Mouse (Mus musculus): ENCODE measurements around the gene Spag8. TPM values are rescaled to one million over a fixed set of nuclear protein-coding genes. Genes with fewer than 3 reads are reported as not detected.

The Spag8 gene
- total RNA-seq (2015): 0.22 TPM in 1 of 2 replicates, not detected in the other
- total RNA-seq (2017): 0.71 TPM in 1 of 2 replicates, not detected in the other

DNA sequence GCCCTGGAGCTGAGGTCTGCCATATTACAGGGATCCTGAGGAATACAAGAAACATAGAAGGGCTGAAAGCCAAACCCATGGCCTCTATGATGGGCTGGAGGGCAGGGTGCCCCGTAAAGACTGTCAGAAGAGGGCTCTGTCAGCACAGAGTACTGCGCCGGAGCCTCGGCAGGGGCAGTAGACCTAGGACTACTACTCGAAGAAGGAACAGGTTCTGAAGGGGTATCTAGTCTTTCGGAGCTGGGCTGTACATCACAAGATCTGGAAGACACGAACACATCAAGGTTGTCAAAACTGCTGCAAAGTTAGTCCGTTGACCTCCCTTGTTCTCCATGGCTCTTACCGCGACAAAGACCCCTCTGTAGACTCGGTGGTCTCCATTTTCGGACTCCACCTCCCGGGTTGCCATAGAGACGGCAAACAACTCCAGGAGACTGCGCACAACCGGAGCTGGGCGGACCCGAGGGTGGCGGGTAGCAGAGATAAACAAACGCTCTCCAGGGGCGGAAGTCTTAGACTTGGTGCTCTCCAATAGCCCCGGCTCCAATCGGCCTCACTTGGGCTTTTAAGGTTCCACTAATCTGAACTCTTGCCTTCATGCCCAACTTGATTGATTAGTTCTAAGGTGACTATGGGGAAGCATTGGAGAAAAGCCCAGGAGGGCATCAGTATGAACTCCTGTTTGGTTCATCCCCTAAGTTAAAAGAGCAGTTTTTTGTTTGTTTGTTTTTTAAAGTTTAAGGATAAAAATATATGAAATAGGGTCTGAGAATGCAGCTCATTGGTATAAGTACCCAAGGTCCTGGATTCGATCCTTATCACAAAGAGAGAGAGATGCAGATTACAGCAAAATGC lies at the start of gene Spag8:
TSS of gene Spag8 (minus strand) at position 434 of the 855 bp plus-strand sequence.
- peak; percentile 27 for ATAC-seq (replicated peaks; ENCODE audit: poor library complexity)

DNA sequence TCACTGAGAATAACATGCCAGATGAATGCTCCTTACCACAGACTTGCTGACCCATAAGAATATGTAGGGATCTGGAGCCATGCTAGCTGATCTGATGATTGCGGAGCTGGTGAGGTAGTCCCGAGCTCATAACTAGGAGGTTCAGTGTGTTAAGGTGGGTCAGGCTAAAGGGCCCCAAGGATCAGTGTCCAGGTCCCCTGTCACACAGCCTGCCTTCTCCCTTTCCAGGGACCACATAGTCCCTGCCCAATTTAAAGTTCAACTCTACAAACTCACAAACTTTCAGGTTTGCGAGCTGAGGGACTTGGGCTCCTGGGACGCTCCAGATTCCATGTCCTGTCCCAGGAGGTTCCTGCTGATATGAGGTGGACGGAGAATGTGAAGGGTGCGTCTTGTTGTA lies 47.3 kb upstream of the Spag8 start, which contains the start of gene Olfr70:
TSS of gene Olfr70 (minus strand) at position 101 of the 400 bp plus-strand sequence.
- no peak for ATAC-seq (replicated peaks; ENCODE audit: poor library complexity)

DNA sequence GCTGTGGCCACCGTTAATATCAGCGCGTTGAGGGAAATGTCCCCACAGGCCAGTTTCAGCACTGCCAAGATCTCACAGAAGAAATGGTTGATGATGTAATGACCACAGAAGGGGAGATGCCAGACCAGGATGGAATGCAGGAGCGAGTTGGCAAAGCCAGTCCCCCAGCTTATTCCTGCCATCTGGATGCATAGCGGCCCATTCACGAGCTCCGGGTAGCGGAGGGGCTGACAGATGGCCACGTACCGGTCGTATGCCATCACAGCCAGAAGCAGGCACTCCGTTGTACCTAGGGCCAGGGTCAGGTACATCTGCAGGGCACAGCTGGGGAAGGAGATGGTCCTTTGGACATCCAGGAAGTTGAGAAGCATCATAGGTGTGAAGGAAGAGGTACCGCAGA lies 43.2 kb upstream of the Spag8 start:
- ATAC-seq (replicated peaks; ENCODE audit: poor library complexity): no peak

DNA sequence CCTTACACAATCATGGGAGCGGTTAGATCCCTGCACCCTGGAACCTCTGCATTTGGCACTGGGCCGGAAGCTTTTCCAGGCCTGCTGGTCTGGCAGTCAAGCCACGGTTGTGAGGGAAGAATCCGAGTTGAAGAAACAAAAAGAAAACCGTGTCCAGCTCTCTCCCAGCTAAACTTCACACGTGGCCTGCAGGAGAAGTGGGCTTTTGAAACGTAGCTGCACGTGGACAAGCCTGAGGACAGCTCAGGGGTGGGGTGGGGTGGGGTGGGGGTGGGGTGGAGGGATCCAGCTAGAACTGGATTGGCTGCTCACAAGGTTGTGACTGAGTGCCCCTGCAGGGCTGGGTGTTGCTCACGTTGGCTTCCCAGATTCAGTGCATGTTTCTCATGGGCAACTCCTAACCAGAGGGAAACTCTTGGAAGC lies 41.9 kb upstream of the Spag8 start:
- ATAC-seq (replicated peaks; ENCODE audit: poor library complexity): no peak

DNA sequence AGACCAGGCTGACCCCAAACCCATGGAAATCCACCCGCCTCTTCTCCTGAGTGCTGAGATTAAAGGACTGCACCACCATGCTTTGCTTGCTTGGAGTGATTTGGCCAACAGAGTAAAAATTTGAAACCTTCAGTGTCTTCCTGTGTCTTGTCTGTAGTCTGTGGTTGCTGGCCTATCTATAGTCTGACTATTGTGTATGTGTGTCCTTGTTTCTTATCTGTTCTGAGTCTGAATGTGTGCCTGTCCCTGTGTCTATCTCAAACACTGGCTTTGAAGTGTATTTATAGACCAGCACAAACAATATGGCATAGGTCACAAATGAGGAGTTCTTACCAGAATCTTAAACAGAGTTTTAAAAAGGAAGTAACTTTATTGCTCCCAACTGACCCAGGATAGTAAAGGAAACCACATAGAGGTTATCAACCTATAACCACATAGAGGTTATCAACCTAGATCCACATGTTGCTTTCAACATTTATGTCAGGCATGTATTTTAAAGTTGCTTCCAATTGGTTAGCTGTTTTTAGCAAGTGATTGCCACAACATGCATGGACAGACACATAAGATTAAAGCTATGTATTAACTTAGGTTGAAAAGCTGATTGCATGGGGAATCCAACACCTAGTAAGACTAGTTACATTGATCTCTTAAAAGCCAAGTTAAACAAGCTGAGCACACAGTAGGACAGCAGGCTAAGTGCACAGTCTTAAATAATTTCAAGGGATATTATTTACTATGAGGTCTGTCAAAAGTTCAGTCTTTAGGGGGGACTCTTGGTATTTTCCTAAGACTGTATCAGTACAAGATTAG lies 41.2 kb upstream of the Spag8 start:
- peak; percentile 39 for ATAC-seq (replicated peaks; ENCODE audit: poor library complexity)

DNA sequence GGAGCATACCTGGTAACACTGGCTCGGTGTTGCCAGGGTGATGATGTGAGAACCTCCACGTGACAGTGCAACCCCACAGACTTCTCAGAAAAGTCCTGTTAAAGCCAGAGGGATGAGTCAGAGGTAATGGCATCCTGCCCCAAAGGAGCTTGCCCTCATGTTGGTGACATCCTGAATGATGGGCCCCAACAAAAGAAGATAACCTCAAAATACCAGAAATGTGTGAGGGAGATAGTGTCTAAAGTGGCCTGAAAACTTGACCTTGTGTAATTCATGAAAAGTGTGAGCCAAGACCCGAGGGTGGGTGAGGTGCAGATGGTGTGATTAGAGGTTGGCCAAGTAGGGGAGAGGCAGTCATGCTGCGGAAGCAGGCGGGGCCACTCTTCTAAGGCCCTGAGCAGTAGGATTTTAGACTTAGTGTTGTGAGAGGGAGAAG lies 40.4 kb upstream of the Spag8 start:
- ATAC-seq (replicated peaks; ENCODE audit: poor library complexity): peak; percentile 78

DNA sequence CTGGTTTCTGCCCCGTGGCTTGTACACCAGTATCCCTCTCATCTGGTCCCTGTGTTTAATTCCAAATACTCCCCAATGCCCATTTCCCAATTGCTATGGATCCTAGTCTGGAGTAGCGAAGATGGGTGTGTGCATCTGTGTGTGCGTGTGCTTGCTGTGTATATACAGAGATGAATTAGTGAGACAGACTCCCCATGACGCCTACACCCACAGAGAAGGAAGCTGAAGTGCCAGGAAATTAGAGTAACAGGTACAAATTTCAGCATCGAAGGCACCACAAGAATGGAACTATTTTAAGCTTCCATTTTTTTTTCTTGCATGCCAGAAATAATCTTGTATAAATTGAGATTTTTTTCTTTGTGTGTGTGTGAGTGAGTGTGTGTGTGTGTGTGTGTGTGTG lies 37.6 kb upstream of the Spag8 start:
- ATAC-seq (replicated peaks; ENCODE audit: poor library complexity): no peak

DNA sequence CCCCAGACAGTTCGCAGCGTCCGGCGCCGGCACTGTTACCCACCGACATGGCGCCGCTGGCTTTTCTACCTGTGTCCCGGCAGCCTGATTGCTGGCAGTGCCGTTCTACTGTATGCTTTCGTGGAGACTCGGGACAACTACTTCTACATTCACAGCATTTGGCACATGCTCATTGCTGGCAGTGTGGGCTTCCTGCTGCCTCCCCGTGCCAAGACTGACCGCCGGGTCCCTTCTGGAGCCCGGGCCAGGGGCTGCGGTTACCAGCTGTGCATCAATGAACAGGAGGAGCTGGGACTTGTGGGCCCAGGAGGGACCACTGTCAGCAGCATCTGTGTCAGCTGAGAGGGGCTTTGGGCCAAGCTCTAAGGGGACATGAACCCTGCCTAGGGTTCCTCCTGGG lies 36.6 kb upstream of the Spag8 start:
- no peak for ATAC-seq (replicated peaks; ENCODE audit: poor library complexity)

DNA sequence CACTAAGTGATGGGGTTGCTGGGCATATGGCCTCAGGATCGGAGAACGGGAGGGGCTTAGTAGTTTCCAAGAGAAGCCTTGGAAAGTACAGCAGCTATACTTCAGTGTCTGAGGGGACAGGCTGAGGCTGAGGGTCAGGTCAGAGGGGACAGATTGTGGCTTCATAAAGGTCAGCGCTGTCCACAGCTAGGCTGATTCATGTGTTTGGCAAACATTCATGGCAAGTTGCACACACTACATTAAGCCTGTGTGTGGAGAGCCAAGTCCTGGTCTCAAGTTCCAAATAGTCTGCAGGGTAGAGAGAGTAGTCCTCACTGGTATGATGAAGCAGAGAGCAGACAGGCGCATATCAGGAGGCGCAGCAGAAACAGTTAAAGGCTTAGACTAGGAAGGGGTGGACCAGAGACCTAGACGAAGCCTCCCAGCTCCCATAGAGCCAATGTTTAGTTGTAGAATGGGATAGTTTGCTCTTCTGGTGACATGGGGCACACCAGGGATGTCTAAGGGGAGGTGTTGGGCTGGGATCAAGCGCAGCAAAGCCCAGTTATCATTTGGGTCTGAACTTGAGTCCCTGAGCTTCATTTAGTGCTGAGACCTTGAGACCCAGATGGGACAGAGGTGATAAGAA lies 26.1 kb upstream of the Spag8 start:
- no peak for ATAC-seq (replicated peaks; ENCODE audit: poor library complexity)

DNA sequence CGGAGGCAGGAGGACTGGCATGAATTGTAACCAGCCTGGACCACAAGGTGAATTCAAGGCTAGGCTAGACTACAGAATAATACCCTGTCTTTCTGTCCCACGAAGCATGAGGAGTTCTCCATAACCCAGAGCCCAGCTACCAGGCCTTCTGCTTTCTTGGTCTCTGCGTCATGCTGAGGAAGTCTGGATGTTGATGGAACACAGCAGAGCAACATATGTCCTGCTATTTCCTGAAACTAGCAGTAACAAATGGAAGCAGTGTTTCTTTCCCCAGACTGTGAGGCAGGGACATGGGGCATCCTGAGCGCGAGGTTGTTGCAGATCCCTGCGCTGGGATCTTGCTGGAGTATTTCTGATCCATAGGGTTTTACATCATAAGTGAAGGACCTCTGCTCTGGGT lies 25.1 kb upstream of the Spag8 start:
- ATAC-seq (replicated peaks; ENCODE audit: poor library complexity): no peak

DNA sequence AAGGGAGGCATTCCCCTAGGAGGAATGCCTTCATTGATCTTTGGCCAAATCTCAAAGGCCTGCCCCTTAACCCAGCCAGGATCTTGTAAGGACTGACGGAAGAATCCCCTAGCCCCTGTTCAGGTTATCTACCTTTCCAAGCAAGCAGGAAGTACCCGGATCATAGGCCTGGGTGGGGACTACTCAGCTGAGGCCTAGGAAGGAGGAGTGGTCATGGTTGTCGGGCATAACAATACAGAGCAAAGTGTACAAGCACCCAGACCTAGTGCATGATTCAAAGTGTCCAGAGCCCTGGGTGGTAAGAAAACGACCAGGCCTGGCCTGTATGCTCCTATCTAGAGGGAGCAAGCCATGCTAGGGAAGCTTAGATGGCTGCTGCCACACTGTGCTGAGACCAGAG lies 22.2 kb upstream of the Spag8 start:
- ATAC-seq (replicated peaks; ENCODE audit: poor library complexity): no peak

DNA sequence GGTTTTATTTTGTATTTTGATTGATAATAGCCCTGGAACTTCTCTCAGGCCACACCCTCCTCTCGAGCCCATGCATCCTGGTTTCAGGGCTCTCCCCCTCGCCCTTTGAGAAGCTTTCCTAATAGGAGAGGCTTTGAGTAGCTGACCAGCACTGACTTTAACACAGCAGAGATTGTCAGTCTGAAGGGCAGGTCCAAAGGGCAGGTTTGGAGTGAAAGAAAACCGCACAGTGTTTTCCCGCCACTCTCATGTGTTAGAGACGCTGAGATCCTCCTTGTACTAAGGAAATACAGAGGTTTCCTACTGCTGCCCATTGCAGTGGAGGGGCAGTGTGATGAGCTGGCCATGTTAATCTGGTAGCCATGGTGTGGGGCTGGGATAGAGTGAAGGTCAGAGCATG lies 21.6 kb upstream of the Spag8 start:
- no peak for ATAC-seq (replicated peaks; ENCODE audit: poor library complexity)

DNA sequence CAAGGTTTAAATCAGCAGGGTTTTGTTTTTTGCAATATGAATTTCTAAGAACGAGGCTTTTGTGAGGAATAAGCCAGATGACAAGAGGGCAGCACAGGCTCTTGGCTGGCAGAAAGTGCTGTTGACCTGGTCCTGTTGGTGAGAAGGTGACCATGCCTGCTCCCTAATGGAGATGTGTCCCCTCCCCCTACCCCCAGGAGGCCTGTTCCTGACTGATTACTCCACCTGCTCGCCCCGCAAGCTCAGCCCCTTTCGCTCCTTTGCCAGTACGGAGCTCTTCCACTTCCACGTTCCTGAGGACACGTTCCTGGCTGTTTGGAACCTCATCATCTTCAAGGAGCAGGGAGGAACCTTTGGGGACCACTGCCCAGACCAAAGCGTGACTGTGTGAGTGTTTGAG lies 20.3 kb upstream of the Spag8 start:
- no peak for ATAC-seq (replicated peaks; ENCODE audit: poor library complexity)

DNA sequence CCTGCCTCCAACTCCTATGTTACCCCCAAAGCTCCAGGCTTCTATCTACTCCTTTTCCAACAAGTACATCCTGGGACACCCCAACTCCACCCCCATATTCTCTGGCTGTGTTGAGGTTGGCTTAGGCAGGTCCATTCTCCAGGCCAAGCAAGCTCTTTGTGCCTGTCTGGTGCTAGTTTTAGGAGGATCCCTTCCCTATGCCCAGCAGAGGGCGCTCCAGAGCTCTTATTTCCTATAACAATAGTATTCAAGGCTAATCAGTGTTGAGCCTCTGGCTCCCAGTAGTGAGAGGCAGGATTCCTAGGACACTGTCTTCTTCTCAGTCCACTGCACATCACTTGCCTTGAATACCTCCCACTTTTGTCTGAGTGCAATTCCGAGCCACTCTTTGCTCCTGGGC lies 18.7 kb upstream of the Spag8 start:
- ATAC-seq (replicated peaks; ENCODE audit: poor library complexity): peak; percentile 67

DNA sequence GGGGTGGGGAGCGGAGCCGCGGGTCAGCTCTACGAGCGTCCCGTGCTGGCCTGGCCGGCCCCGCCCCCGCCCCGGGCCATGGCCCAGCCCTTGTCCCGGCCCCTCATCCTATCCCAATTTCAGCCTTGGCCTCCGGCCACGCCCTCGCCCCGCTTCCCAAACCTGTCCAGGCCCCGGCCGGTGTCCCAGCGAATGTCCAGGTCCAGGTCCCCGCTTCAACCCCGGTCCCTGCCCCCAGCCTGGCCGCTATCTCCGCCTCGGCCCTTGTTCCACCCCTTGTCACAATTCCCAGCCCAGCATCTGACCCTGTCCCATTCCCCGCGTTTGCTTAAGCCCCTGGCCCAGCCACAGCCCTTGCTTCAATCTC lies 16.0 kb upstream of the Spag8 start:
- ATAC-seq (replicated peaks; ENCODE audit: poor library complexity): peak; percentile 10; the same call in 1 of the 2 replicates

DNA sequence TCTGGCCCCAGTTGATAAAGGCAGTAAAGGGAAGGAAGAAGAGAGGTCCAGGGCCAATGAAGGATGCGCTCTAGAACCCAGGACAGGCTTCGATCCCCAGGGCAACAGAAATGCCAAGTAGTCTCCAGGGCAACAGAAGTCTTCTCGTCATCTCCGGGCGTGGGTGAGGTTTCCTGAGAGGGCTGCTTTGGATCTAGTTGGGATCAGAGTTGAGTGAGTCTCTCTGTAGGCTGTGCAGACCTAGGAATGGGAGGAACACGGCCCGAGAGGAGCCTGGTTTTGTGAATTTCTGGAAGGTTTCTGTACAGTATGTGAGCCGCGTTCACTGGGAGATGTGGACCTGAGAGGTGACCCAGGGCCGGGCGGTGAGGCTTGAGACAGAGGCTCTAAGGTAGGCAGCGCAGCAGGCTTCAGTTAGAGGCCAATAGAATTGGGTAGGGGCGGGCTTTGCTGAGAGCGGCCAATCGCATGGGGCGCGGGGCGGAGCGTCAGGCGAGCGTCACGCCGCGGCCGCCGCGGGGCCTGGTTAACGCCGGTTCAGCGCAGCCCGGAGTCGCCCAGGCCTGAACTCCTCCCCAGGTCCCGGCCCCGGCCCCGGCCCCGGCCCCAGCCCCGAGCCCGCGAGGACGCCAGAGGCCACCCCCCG lies 15.5 kb upstream of the Spag8 start, which contains the start of the genes Tmem8b and Fam221b:
TSS of gene Tmem8b (plus strand) at position 190 of the 646 bp plus-strand sequence.
TSS of gene Fam221b (minus strand) at position 364 of the 646 bp plus-strand sequence.
- ATAC-seq (replicated peaks; ENCODE audit: poor library complexity): peak; percentile 90

DNA sequence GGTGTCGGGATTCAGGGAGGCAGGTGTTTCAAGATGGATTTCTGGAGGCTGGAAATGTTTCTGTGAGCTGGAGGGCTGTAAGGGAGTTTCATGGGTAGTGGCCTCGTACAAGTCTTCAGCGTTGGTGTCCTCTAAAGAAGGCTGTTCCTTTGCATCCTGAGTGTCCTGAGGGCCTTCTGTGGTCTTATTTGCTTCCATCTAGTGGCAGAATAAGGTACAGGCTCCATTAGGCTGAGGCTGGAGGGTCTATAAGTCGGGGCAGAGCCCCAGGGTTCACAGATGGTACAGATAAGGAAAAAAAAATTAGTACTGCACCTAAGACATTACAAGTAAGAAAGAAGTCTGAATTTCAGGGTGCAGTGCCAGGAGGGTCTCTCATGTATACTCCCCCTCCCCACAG lies 13.0 kb upstream of the Spag8 start:
- ATAC-seq (replicated peaks; ENCODE audit: poor library complexity): peak; percentile 51

DNA sequence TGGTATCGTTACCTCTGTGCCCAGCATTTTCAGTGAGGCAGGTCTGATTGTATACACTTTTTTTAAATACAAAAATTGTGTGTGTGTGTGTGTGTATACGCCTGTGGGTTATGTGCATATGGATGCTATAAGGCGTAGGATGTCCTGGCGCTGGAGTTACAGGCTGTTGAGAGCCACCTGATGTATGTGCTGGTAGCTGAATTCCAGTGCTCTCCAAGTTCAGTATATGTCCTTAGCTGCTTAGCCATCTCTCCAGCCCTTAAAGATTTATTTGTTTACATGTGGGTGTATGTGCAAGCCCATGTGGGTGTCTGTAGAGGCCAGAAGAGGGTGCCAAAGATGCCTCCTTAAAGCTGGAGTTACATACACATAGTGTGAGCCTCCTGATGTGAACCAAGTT lies 3.8 kb upstream of the Spag8 start:
- no peak for ATAC-seq (replicated peaks; ENCODE audit: poor library complexity)

DNA sequence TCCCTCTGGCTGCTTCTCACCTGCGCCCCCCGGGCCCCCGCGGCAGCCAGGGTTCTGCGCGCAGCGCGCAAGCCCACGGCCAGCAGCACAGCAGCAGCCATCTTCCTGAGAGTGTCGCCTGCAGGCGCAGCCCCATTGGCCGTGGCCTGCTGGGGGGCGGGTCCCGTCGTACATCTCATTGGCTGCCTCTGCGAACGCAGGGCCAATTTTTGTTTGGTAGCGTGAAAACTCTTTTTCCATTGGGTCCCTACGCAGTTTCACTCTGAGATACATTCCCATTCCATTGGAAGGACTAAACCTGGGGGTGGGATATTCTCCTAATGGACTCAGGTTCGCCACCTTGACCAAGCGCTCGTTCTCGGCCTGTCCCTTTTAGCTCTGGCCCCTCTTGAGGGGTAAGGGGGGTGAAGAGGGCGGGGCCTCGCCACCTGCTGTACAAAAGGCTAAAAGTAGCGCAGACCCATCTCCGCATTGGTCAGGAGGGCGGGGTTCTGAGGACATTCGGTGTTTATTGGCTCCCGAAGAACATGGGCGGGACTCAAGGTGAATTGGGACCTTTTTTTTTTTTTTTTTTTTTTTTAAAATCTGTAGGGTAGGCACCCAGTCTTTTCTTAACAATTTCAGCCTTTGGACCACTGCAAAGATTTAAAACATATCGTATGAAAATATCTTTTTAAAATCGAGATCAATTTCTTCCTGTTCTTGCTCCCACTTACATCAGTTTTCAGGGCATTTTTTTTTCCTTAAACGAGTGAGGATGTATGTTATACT lies 3.1 kb upstream of the Spag8 start, which contains the start of gene Hint2:
TSS of gene Hint2 (minus strand) at position 128 of the 771 bp plus-strand sequence.
- ATAC-seq (replicated peaks; ENCODE audit: poor library complexity): peak; percentile 92

Data from megakaryocyte progenitor cell, adult 5-6 weeks (primary cell).